Mouse (Mus musculus): ENCODE data around the gene Cacna2d2.

Cacna2d2 gene

GRCm38 (mm10) chr9:107399491-107399971 is at the start of gene Cacna2d2:
Cacna2d2 (plus strand) TSS chr9:107399612.
- DNase-seq, result peak; percentile 51

GRCm38 (mm10) chr9:107354826-107355225 is 44.6 kb upstream of the Cacna2d2 start:
- DNase-seq, result no peak

DNA sequence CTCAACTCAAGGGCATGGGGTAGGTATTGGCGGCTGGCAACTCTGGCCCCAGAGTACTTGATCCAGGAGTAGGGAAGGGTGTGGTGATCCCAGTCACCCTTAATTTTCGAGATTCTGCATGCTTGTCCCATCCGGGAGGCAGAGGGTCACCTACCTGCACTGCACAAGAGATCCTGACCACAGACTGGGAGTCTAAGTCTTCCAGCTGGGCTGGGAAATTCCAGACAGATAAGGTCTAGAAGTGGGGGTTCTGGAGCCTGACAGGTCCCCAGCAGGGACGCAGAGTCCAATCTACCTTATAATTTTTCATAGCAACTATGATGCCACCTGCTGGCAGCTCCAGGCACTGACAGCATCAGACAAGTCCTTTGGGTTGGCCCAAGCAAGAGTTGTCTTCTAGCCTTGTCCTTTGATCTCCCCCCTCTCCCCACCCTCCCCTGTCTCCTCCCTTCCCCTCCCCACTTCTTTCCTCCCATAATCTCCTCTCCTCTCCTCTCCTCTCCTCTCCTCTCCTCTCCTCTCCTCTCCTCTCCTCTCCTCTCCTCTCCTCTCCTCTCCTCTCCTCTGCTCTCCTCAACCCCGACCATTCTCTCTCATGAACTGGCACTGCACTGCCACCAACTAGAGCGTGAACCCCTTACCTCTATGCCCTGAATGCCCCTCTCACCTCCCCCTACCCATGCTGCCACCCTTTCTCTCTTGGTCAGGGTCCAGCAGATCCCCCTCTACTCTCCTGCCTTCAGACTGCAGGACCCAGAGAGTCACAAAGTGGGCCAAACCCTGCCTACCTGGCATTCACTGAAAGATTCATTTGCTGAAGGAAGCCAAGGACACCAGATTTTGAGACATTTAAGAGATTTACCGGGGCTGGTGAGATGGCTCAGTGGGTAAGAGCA is 43.3 kb upstream of the Cacna2d2 start:
- peak; percentile 79 for DNase-seq

- DNase-seq, result peak; percentile 86
Observed at GRCm38 (mm10) chr9:107357651-107358050, 41.8 kb upstream of the Cacna2d2 start.

GRCm38 (mm10) chr9:107360989-107361388 is 38.4 kb upstream of the Cacna2d2 start:
- DNase-seq, result no peak

- DNase-seq, result peak; percentile 60
Observed at GRCm38 (mm10) chr9:107366644-107367043, 32.8 kb upstream of the Cacna2d2 start.

GRCm38 (mm10) chr9:107368302-107368701 is 31.1 kb upstream of the Cacna2d2 start:
- no peak for DNase-seq

DNA sequence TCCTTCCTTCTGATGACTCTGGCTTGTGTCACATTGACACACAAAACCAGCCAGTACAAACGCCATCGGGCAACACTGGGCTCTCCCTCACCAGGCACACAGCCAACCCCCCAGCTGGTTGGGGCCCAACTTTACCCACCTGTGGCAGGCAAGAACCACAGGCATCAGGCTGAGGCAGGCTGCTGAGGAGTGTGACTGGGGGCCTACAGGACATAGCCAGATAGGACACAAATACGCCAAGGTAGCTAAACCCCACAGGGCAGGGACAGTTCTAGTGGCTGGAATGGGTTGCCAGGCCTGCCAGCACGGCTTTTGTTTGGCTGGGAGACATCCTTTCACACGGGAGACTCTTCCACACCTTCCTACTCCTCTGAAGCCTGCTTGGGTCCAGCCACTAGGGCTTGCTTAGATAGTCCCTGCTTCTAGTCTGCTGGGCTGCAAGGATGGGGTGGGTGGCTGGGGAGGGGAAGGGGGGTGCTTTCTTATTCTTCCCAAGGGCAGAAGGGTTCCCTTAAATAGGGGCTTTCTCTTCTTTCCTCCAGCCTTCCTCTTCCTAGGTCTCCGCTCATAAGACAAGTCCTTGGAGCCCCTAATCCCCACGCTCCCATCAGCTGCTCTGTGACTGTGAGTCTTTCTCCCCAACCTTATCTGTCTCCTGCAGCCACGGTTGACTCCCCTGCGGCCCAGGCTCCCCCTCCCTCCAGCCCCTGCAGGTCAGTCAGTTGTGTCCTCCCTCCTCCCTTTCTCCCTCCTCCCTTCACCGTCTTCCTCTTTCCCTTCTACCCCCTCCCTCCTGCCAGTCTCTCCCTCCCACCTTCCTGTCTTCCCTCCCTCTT is 29.9 kb upstream of the Cacna2d2 start:
- no peak for DNase-seq

- no peak for DNase-seq
Observed at GRCm38 (mm10) chr9:107370106-107370463, 29.3 kb upstream of the Cacna2d2 start.

- no peak for DNase-seq
Observed at GRCm38 (mm10) chr9:107372441-107372840, 27.0 kb upstream of the Cacna2d2 start.

DNA sequence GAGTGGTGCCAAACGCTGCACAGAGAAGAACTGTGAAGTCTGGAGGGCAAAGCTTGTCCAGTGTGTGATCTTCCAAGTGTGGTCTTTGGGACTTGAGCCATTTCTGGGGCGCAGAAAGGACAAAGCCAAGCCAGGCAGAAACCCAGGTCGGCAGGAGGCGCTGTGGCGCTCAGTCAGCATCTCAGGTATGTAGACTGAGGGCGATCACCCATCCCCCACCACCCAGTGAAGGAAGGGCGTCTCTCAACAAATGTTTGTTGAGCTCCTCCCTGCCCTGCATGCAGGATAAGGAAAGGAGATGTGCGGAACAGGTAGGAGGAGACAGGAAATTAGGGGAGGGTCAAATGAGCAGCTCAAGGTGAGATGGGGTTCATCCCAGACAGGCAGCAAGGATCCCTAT is 24.8 kb upstream of the Cacna2d2 start:
- peak; percentile 74 for DNase-seq

DNA sequence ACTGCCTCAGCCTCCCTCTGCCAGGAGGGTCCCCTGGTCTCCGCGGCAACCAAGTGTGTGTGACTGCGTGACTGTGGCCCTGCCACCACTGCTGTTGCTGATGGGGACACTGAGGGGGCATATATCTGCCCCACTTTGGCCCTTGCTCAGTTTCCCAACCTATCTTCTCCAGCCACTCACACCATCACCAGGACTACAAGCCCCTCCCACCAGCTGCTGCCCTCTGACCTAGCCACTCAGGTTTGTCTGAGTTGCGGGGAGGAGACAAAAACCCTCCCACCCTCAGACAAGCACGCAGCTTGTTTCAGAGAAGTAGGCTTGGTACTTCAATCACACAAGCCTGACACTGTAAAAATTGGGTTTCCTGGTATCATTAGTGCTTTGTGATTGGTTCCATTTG is 24.0 kb upstream of the Cacna2d2 start:
- no peak for DNase-seq

DNA sequence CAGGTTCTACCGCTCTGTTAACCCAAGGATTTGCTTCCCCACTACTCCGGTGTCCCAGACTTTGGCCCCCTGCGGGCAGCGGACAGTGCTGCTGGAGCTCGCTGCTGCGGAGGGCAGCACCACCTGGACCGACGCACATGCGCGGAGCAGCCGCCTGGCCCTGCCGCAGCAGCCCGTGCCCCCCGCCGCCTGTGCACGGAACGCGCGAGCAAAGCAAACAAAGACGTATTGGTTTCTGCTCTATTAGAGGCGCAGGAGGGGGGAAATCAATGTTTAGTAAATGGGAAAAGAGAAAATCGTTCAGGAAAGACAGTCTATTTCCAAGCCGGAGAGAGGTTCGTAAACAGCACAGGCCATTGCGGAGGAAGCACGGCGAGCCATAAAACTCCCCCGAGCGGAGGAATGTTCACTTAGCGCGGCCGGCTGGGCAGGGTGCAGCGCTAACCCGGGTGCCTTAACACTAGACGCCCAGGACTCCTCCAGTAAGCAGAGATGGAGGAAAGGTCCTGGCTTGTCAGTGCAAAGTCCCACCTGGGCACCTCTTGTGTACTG is 21.4 kb upstream of the Cacna2d2 start:
- no peak for DNase-seq

- DNase-seq, result peak; percentile 28
Observed at GRCm38 (mm10) chr9:107381723-107382122, 17.7 kb upstream of the Cacna2d2 start.

DNA sequence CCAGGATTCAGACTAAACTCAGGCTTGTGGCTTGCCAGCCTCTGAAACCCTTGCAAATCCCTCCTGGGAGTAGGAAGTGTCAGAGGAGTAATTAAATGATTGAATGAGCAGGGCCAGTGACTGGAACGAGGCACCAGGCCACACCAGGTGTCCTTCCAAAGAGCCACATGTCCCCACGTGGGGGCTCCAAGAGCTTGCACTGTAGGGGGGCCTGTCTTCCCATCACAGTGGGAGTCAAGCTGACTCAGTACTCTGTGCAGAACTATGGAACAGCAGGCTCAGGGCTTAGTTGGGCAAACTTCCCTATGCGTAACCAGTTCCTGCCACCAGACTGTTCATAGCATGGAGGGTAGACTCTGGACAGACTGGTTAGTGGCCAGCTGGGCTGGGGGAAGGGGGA is 15.0 kb upstream of the Cacna2d2 start:
- DNase-seq, result no peak

GRCm38 (mm10) chr9:107386722-107387121 is 12.7 kb upstream of the Cacna2d2 start:
- DNase-seq, result peak; percentile 77

- DNase-seq, result no peak
Observed at GRCm38 (mm10) chr9:107387708-107388107, 11.7 kb upstream of the Cacna2d2 start.

- no peak for DNase-seq
Observed at GRCm38 (mm10) chr9:107388263-107388662, 11.1 kb upstream of the Cacna2d2 start.

- DNase-seq, result no peak
Observed at GRCm38 (mm10) chr9:107396397-107396796, 3.0 kb upstream of the Cacna2d2 start.

- no peak for DNase-seq
Observed at GRCm38 (mm10) chr9:107398968-107399367, 444 bp upstream of the Cacna2d2 start.

GRCm38 (mm10) chr9:107400060-107400511 is 674 bp downstream of the Cacna2d2 start:
- DNase-seq, result peak; percentile 15

DNA sequence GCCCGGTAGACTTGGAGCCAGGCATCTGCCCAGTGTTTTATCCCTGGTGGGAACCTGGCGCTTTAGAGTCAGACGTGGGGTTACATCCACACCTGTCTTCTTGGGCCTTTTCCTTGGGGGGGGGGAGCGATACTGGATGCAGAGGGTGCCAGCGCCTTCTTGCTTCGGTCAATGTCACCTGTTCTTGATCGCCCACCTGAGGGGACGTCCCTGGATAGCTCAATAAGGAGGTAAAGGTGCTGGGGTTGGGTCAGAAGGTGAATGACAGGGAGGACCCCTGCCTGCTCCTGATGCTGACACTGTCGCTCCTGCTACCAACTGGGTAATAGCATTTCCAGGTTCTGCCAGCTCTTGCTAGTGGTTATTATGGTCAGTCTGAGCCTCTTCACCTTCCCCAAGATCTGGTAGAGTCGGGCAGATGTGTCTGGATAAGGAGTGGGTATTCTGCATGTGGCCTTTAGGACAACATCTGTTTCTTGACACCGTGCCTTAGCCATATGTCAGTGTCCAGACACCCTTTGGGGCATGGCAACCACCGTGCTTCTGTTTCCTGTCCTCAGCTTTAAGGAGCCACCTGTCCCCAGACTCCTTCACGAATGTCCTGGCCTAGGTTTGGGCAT is 1.4 kb downstream of the Cacna2d2 start:
- DNase-seq, result no peak

- no peak for DNase-seq
Observed at GRCm38 (mm10) chr9:107403116-107403515, 3.7 kb downstream of the Cacna2d2 start.

Data from thymus, postnatal 4 days (tissue).